Mouse (Mus musculus) ES-E14 (cell line): ENCODE data around the gene Trpm3. TPM values are rescaled to one million over a fixed set of nuclear protein-coding genes. Genes with fewer than 3 reads are reported as not detected.

Experiments used
- DNase-seq: peaks from one replicate; pipeline ENCODE4 v3.0.0-alpha.2; 2013; ENCODE audit warnings: low read depth, low spot score
- H3K27ac ChIP-seq: 2 replicates; pipeline ENCODE4 v1.5.1; 2012; ENCODE audit warnings: low read depth, mild to moderate bottlenecking, low read length, moderate library complexity, mixed read lengths; ENCODE audit not compliant: poor library complexity, insufficient read depth, severe bottlenecking
- H3K36me3 ChIP-seq: 2 replicates; pipeline ENCODE4 v1.6.1; 2012; ENCODE audit warnings: mild to moderate bottlenecking, low read length, moderate library complexity, mixed read lengths; ENCODE audit not compliant: control insufficient read depth, poor library complexity, insufficient read depth, severe bottlenecking
- H3K4me1 ChIP-seq, 2 experiments: fragments of 150-350 bp in 1 of 2; sonication (generic) in 1 of 2; 2 replicates each; pipeline ENCODE4 v1.6.1; 2012; ENCODE audit warnings: low read length in 2 of 2, mild to moderate bottlenecking in 1 of 2, mixed read lengths in 1 of 2; ENCODE audit not compliant: control insufficient read depth in 2 of 2, insufficient read depth in 2 of 2, poor library complexity in 1 of 2
- H3K4me3 ChIP-seq, 2 experiments: fragments of 150-350 bp in 1 of 2; sonication (generic) in 1 of 2; 2 replicates each; pipeline ENCODE4 v1.5.1; 2012; ENCODE audit warnings: low read length in 2 of 2, low read depth in 1 of 2, mild to moderate bottlenecking in 1 of 2, mixed read lengths in 1 of 2; ENCODE audit not compliant: insufficient read depth in 1 of 2, poor library complexity in 1 of 2, severe bottlenecking in 1 of 2
- H3K9ac ChIP-seq: 2 replicates; pipeline ENCODE4 v1.6.1; 2012; ENCODE audit warnings: low read depth, mild to moderate bottlenecking, low read length, mixed read lengths; ENCODE audit not compliant: poor library complexity, insufficient read depth, severe bottlenecking
- H3K9me3 ChIP-seq: fragments of 150-350 bp; sonication (generic); 2 replicates; pipeline ENCODE4 v1.6.1; 2012; ENCODE audit warnings: low read depth, mild to moderate bottlenecking, low read length; ENCODE audit not compliant: control insufficient read depth, insufficient read depth
- CHD2 ChIP-seq: IDR thresholded peaks from 2 replicates; pipeline ENCODE4 v1.6.1; 2014; ENCODE audit warnings: mild to moderate bottlenecking, low read depth, low read length, inconsistent platforms
- HCFC1 ChIP-seq: IDR thresholded peaks from 2 replicates; pipeline ENCODE4 v1.6.1; 2012; ENCODE audit warnings: low read length, inconsistent platforms, borderline replicate concordance; ENCODE audit not compliant: insufficient read depth
- MAFK ChIP-seq: IDR thresholded peaks from 2 replicates; pipeline ENCODE4 v1.6.1; 2014; ENCODE audit warnings: mild to moderate bottlenecking, low read depth, low read length, inconsistent platforms; ENCODE audit not compliant: insufficient read depth
- ZC3H11A ChIP-seq: IDR thresholded peaks from 2 replicates; pipeline ENCODE4 v1.6.1; 2012; ENCODE audit warnings: low read depth, mild to moderate bottlenecking, inconsistent platforms, low read length, borderline replicate concordance
- ZNF384 ChIP-seq: IDR thresholded peaks from 2 replicates; pipeline ENCODE4 v1.6.1; 2012; ENCODE audit warnings: low read depth, low read length, inconsistent platforms
- in situ Hi-C, 2 experiments: fragments of 600-800 bp; cut with MboI; formaldehyde crosslinking; loops; one replicate each; pipeline ENCODE4 v1.15.1; 2025; ENCODE audit warnings: low sequenced_read_pairs in 2 of 2, inconsistent platforms in 1 of 2; ENCODE audit not compliant: unreplicated experiment in 2 of 2
- total RNA-seq: library from RNA; depleted of rRNA; stranded (reverse); fragments of 300-350 nt; gene quantifications from 2 replicates; pipeline ENCODE4 v1.2.3, GENCODE M21; 2012

Gene Trpm3
- total RNA-seq, 1 experiment, result 0.22 TPM

DNA sequence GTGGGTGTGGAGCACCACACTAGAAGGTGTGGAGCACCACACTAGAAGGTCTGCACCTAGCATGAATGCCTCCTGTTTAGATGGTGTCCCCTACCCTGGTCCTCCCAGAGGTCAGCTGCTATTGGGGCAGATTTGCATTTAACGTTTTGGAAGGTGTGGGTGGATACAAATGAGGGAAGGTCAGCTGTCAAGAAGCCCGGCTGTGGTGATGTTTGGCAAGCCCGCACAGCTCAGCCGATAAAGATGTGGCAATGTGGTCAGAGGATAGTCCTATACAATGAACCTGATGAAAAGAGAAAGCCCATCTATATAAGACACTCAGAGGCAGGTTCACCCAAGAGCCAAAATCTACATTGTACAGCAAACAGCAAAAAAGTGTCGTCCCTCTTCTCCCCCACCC is 895.3 kb downstream of the Trpm3 start:
- no peak for TF ChIP-seq ZNF384
- TF ChIP-seq CHD2, result no peak
- no peak for TF ChIP-seq ZC3H11A
- no peak for TF ChIP-seq HCFC1
- TF ChIP-seq MAFK, result no peak
- Histone ChIP-seq H3K4me3 (no peak overlapping the region), H3K36me3 (peaks cover 3% of the 10 kb centered on the region; the same call in 1 of the 2 replicates), H3K9ac (no peak overlapping the region), H3K27ac (no peak overlapping the region), H3K4me1 (peaks cover 6 to 24% of the 10 kb centered on the region in 2 experiments; a peak in 2 of 4 replicates), H3K9me3 (no peaks in the 10 kb centered on the region)
- no peak for DNase-seq
- in situ Hi-C loops, result no loop called here

DNA sequence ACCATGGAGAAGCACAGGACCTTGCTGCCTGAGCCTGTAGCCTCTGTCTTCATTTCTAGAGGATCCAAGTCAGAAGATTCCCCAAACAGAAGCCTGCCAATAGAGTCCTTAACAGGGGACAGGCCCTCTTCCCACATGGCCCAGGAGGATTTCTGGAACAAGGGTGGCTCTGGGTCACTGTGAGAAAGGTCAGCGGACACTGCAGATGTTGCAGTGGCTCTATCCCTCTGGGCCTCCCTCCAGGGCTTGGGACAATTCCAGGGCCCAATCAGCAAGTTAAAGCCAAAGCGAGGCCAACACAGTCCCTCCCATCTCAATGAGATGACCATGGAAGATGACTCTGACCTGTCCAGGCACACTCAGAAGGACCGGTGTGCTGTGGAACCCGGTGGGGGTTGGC is 896.1 kb downstream of the Trpm3 start:
- no peak overlapping the region for H3K27ac ChIP-seq
- no peak overlapping the region for H3K4me3 ChIP-seq
- peaks cover 6 to 24% of the 10 kb centered on the region in 2 experiments; a peak in 2 of 4 replicates for H3K4me1 ChIP-seq
- in situ Hi-C loops, result no loop called here
- H3K36me3 ChIP-seq, result peaks cover 3% of the 10 kb centered on the region; the same call in 1 of the 2 replicates
- TF ChIP-seq MAFK, result no peak
- TF ChIP-seq CHD2, result no peak
- TF ChIP-seq HCFC1, result no peak
- TF ChIP-seq ZC3H11A, result no peak
- TF ChIP-seq ZNF384, result no peak
- DNase-seq, result no peak
- H3K9me3 ChIP-seq, result no peaks in the 10 kb centered on the region
- H3K9ac ChIP-seq, result no peak overlapping the region

DNA sequence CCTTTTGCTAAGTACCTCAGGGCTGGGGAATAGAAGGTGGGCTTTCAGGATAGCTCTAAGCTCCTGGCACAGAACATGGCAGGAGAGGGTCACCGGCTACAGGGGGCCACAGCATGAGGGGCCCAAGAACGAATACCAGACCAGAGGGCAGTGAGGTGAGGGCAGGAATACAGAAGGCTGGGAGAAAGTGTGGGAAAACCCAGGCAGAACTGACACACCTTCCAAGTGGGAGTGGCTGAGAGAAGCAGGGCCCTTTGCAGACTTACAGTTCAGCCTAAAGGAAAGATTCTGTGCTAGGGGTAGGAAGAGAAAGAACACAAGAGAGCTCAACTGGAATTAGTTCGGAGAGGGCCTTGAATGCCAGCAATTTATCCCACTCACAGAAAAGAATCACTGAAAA is 896.9 kb downstream of the Trpm3 start:
- H3K4me1 ChIP-seq, result peaks cover 6 to 24% of the 10 kb centered on the region in 2 experiments; a peak in 2 of 4 replicates
- TF ChIP-seq ZC3H11A (no peak), ZNF384 (no peak), HCFC1 (no peak), MAFK (no peak), CHD2 (no peak)
- no peak overlapping the region for H3K4me3 ChIP-seq
- in situ Hi-C loops, result no loop called here
- H3K9me3 ChIP-seq, result no peaks in the 10 kb centered on the region
- peaks cover 3% of the 10 kb centered on the region; the same call in 1 of the 2 replicates for H3K36me3 ChIP-seq
- H3K27ac ChIP-seq, result 0 out of 2 replicates have a peak overlapping the region, but pooled peaks have one; percentile 8
- no peak overlapping the region for H3K9ac ChIP-seq
- DNase-seq, result no peak

DNA sequence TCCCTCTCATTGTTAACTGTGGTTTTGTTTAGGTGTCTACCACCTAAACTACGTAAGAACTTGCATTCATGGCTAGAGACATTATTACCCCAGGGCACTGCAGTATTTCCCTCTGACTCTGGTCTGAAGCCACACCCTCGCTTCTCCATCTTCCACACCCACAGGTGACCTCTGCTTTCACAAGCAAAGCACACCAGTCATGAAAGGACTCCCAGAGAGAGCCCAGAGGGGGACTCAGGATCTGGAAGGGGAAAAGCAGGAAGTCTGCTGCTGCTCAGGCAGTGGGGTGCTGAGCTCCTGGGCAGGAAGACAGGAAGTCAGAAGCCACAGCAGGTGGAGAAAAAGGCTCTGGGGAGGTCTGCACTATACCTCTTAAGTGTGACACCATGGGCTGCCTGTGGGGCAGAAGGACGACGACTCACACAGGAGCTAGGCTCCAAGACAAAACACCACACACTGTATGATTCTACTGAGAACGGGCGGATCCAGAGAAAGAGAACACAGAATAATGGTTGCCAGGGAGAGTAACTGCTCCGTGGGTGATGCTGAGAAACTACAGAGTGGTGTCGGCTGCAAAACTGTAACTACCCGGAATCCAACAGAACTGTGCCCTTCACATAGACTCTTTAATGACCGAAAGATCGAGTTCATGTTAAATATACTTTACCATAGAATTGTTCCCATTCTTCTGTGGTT is 898.1 kb downstream of the Trpm3 start:
- TF ChIP-seq MAFK, result no peak
- no peak for TF ChIP-seq ZNF384
- no peak for TF ChIP-seq ZC3H11A
- no peak for TF ChIP-seq HCFC1
- TF ChIP-seq CHD2, result no peak
- Histone ChIP-seq H3K9me3 (no peaks in the 10 kb centered on the region), H3K4me1 (peaks cover 6 to 27% of the 10 kb centered on the region in 2 experiments; a peak in 2 of 4 replicates), H3K9ac (peak overlapping the region; percentile 28; the same call in 1 of the 2 replicates), H3K27ac (peak overlapping the region; percentile 76), H3K36me3 (peaks cover 3% of the 10 kb centered on the region; the same call in 1 of the 2 replicates), H3K4me3 (peak overlapping the region; percentile 11 to 22; a peak in 2 of 4 replicates)
- in situ Hi-C loops, result no loop called here
- DNase-seq, result peak; percentile 24
